Mouse (Mus musculus) olfactory bulb, adult 2 months (tissue): Measurements from ENCODE around the gene Slc44a4. TPM values are rescaled to one million over a fixed set of nuclear protein-coding genes. Genes with fewer than 3 reads are reported as not detected.

Source experiments
- H3K27ac ChIP-seq: fragments of 200-500 bp; 2 replicates; pipeline ENCODE4 v1.5.1; 2012; ENCODE audit warnings: low read depth, low read length; ENCODE audit not compliant: insufficient read depth
- H3K4me1 ChIP-seq: fragments of 200-500 bp; 2 replicates; pipeline ENCODE4 v1.6.1; 2012; ENCODE audit warnings: low read length; ENCODE audit not compliant: control insufficient read depth, insufficient read depth
- H3K4me3 ChIP-seq: fragments of 200-500 bp; 2 replicates; pipeline ENCODE4 v1.5.1; 2012; ENCODE audit warnings: mild to moderate bottlenecking, low read depth, low read length, moderate library complexity; ENCODE audit not compliant: insufficient read depth
- CTCF ChIP-seq: fragments of 200-500 bp; IDR thresholded peaks from 2 replicates; pipeline ENCODE4 v1.5.1; 2012; ENCODE audit warnings: low read depth, mild to moderate bottlenecking, low read length, moderate library complexity; ENCODE audit not compliant: insufficient read depth
- POLR2A ChIP-seq: fragments of 200-500 bp; IDR thresholded peaks from 2 replicates; pipeline ENCODE4 v1.6.1; 2012; ENCODE audit warnings: mild to moderate bottlenecking, low read depth, low read length, moderate library complexity; ENCODE audit not compliant: insufficient read depth
- WGBS: fragments of 180-500 bp; shearing (Covaris S2); methylation state at CpG from one replicate; pipeline ENCODE4 v1.1.7; 2018; 5-methylcytosine and 5-hydroxymethylcytosine counted together
- polyA plus RNA-seq: library from polyadenylated mRNA; stranded (reverse); fragments of >200 nt; gene quantifications from 2 replicates; pipeline ENCODE4 v1.2.4, GENCODE M21; 2012; ENCODE audit warnings: low replicate concordance; ENCODE audit not compliant: missing spikeins, insufficient read depth, insufficient read length

Gene Slc44a4
- polyA plus RNA-seq, 1 experiment = not detected

DNA sequence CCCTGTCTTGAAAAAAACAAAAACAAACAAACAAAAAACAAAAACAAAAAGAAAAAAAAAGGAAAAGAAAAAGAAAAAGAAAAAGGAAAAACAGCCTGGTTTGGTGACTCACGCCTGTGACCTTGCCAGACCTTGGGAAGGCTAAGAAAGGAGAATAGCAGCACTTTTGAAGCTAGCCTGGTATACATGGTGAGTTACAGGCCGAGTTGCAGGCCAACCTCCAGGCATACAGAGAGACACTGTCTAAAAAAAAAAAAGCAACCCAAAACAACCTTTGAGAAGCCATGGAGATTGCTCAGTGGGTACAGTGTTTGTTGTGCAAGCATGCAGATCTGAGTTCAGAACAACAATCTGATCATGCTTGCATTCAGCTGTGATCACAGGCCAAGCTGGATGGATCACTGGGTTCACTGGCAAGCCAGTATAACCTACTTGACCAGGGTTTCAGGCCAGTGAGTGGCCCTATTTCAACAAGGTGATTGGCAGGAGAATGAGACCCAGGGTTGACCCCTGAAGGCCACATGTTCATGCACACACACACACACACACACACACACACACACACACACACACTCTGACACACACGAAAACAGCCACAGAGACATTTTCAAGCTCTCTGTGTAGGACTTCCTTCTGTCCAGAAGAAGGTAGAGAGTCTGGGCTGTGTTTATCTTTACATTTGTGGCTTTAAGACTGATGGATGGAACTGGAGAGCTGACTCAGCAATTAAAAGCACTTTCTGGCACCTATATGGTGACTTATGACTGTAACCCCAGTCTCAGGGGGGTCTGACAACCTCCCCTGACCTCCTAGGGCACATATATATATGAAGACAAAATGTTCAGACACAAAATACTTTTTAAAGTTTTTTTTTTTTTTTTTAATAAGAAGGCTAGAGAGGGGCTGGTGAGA is 61.6 kb downstream of the Slc44a4 start:
- TF ChIP-seq POLR2A (no peak), CTCF (no peak)
- H3K4me3 ChIP-seq = no peak overlapping the region
- H3K27ac ChIP-seq = no peak overlapping the region
- H3K4me1 ChIP-seq = no peaks in the 10 kb centered on the region
- WGBS = 87% methylated on average over 3 of the region's 3 CpGs

DNA sequence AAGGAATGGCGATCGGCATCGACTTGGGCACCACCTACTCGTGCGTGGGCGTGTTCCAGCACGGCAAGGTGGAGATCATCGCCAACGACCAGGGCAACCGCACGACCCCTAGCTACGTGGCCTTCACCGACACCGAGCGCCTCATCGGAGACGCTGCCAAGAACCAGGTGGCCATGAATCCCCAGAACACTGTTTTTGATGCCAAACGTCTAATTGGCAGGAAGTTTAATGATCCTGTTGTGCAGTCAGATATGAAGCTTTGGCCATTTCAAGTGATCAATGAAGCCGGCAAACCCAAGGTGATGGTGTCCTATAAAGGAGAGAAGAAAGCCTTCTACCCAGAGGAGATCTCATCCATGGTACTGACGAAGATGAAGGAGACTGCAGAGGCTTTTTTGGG is 62.7 kb downstream of the Slc44a4 start:
- no peak overlapping the region for H3K27ac ChIP-seq
- WGBS = 94% methylated on average over 20 of the region's 20 CpGs
- H3K4me3 ChIP-seq = no peak overlapping the region
- H3K4me1 ChIP-seq = no peaks in the 10 kb centered on the region
- no peak for TF ChIP-seq CTCF
- TF ChIP-seq POLR2A = no peak

DNA sequence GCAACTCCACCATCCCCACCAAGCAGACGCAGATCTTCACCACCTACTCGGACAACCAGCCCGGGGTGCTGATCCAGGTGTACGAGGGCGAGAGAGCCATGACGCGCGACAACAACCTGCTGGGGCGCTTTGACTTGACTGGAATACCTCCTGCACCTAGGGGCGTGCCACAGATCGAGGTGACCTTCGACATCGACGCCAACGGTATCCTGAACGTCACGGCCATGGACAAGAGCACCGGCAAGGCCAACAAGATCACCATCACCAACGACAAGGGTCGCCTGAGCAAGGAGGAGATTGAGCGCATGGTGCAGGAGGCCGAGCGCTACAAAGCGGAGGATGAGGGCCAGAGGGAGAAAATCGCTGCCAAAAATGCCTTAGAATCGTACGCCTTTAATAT is 64.0 kb downstream of the Slc44a4 start:
- no peak for TF ChIP-seq POLR2A
- no peak for TF ChIP-seq CTCF
- Histone ChIP-seq H3K27ac (no peak overlapping the region), H3K4me1 (no peaks in the 10 kb centered on the region), H3K4me3 (no peak overlapping the region)
- 87% methylated on average over 27 of the region's 27 CpGs for WGBS

DNA sequence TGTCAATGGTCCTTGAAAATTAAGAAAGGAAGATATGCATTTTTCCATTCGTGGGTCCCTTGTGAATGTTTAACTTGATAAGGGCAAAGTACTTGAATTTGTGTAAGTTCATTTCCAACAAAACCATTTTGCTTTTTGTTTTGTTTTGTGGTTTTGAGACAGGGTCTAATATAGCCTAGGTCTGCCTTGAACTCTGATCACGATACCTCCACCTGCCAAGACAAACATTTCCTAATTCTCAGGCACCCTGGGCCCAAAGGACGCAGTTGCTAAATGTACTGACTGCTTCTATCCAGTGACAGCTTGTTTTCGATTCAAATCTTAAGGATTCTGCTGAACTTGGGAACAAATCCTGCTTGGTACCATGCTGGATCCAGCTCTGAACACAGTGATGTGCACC is 65.4 kb downstream of the Slc44a4 start:
- WGBS = 97% methylated on average over 4 of the region's 4 CpGs
- TF ChIP-seq CTCF = no peak
- TF ChIP-seq POLR2A = no peak
- no peak overlapping the region for H3K4me3 ChIP-seq
- H3K27ac ChIP-seq = no peak overlapping the region
- H3K4me1 ChIP-seq = no peaks in the 10 kb centered on the region

Other genes with a start within 250 kb of the Slc44a4 start
- gene Tnxb, start 243.9 kb upstream of the Slc44a4 start, polyA plus RNA-seq = not detected in 2 replicates
- gene C4b, start 170.6 kb upstream of the Slc44a4 start, polyA plus RNA-seq = not detected in 2 replicates
- gene Cyp21a1, start 109.9 kb upstream of the Slc44a4 start, polyA plus RNA-seq = not detected in 2 replicates
- not detected in 2 replicates for gene Stk19, start 77.5 kb upstream of the Slc44a4 start, polyA plus RNA-seq
- gene Dxo, start 77.4 kb upstream of the Slc44a4 start, polyA plus RNA-seq = not detected in 2 replicates
- not detected in 2 replicates for gene Skiv2l, start 64.3 kb upstream of the Slc44a4 start, polyA plus RNA-seq
- gene Nelfe, start 64.1 kb upstream of the Slc44a4 start, polyA plus RNA-seq = not detected in 2 replicates
- not detected in 2 replicates for gene Cfb, start 51.9 kb upstream of the Slc44a4 start, polyA plus RNA-seq
- gene Zbtb12, start 35.0 kb upstream of the Slc44a4 start, polyA plus RNA-seq = not detected in 2 replicates
- gene Gm20547, start 32.4 kb upstream of the Slc44a4 start, polyA plus RNA-seq = not detected in 2 replicates
- not detected in 2 replicates for gene C2, start 16.2 kb upstream of the Slc44a4 start, polyA plus RNA-seq
- 130 TPM in 1 of 2 replicates, not detected in the other for gene Ehmt2, start 16.0 kb upstream of the Slc44a4 start, polyA plus RNA-seq
- not detected in 2 replicates for gene Neu1, start 16.8 kb downstream of the Slc44a4 start, polyA plus RNA-seq
- not detected in 2 replicates for gene Hspa1b, start 44.8 kb downstream of the Slc44a4 start, polyA plus RNA-seq
- gene Gm20481, start 55.4 kb downstream of the Slc44a4 start, polyA plus RNA-seq = not detected in 2 replicates
- not detected in 2 replicates for gene Hspa1a, start 57.7 kb downstream of the Slc44a4 start, polyA plus RNA-seq
- gene Hspa1l, start 58.2 kb downstream of the Slc44a4 start, polyA plus RNA-seq = not detected in 2 replicates
- gene Lsm2, start 67.4 kb downstream of the Slc44a4 start, polyA plus RNA-seq = not detected in 2 replicates
- not detected in 2 replicates for gene Vars, start 86.5 kb downstream of the Slc44a4 start, polyA plus RNA-seq
- not detected in 2 replicates for gene Vwa7, start 102.1 kb downstream of the Slc44a4 start, polyA plus RNA-seq
- gene Sapcd1, start 113.5 kb downstream of the Slc44a4 start, polyA plus RNA-seq = not detected in 2 replicates
- gene Msh5, start 132.3 kb downstream of the Slc44a4 start, polyA plus RNA-seq = not detected in 2 replicates
- not detected in 2 replicates for gene Clic1, start 135.5 kb downstream of the Slc44a4 start, polyA plus RNA-seq
- not detected in 2 replicates for gene Ddah2, start 144.6 kb downstream of the Slc44a4 start, polyA plus RNA-seq
- not detected in 2 replicates for gene Ly6g6c, start 150.9 kb downstream of the Slc44a4 start, polyA plus RNA-seq
- not detected in 2 replicates for gene Mpig6b, start 151.7 kb downstream of the Slc44a4 start, polyA plus RNA-seq
- gene Ly6g6e, start 162.4 kb downstream of the Slc44a4 start, polyA plus RNA-seq = not detected in 2 replicates
- gene Ly6g6d, start 163.6 kb downstream of the Slc44a4 start, polyA plus RNA-seq = not detected in 2 replicates
- gene Ly6g6f, start 171.1 kb downstream of the Slc44a4 start, polyA plus RNA-seq = not detected in 2 replicates
- gene Abhd16a, start 174.8 kb downstream of the Slc44a4 start, polyA plus RNA-seq = not detected in 2 replicates
- not detected in 2 replicates for gene Ly6g5c, start 193.8 kb downstream of the Slc44a4 start, polyA plus RNA-seq
- not detected in 2 replicates for gene Ly6g5b, start 201.0 kb downstream of the Slc44a4 start, polyA plus RNA-seq
- not detected in 2 replicates for gene Gpank1, start 207.0 kb downstream of the Slc44a4 start, polyA plus RNA-seq
- not detected in 2 replicates for gene Csnk2b, start 207.6 kb downstream of the Slc44a4 start, polyA plus RNA-seq
- not detected in 2 replicates for gene D17H6S53E, start 211.9 kb downstream of the Slc44a4 start, polyA plus RNA-seq
- gene Apom, start 217.6 kb downstream of the Slc44a4 start, polyA plus RNA-seq = not detected in 2 replicates
- 684 TPM in 1 of 2 replicates, not detected in the other for gene Bag6, start 220.7 kb downstream of the Slc44a4 start, polyA plus RNA-seq